Mouse (Mus musculus) MEL (cell line): ENCODE results near the gene Gm26566. TPM values are rescaled to one million over a fixed set of nuclear protein-coding genes. Genes with fewer than 3 reads are reported as not detected.

Experiments
- DNase-seq: peaks from one replicate; pipeline ENCODE4 v3.0.0; 2011; ENCODE audit warnings: low read depth, low spot score
- H3K27ac ChIP-seq: 2 replicates; pipeline ENCODE4 v1.5.1; 2012; ENCODE audit warnings: low read depth, mild to moderate bottlenecking, control low read depth, low read length, moderate library complexity; ENCODE audit not compliant: control insufficient read depth
- H3K27me3 ChIP-seq, 2 experiments: fragments of 150-350 bp in 1 of 2; sonication (generic) in 1 of 2; 2 replicates each; pipeline ENCODE4 v1.6.1; 2012; ENCODE audit warnings: low read length in 2 of 2, mild to moderate bottlenecking in 2 of 2, improper control_type of control experiment in 1 of 2, moderate library complexity in 1 of 2; ENCODE audit not compliant: insufficient read depth in 2 of 2, control insufficient read depth in 1 of 2
- H3K36me3 ChIP-seq, 2 experiments: 2 replicates each; pipeline ENCODE4 v1.6.1; 2012 to 2014; ENCODE audit warnings: low read length in 2 of 2, improper control_type of control experiment in 1 of 2, inconsistent platforms in 1 of 2, mild to moderate bottlenecking in 1 of 2; ENCODE audit not compliant: insufficient read depth in 2 of 2, control insufficient read depth in 1 of 2
- H3K4me1 ChIP-seq, 2 experiments: fragments of 150-350 bp in 1 of 2; sonication (generic) in 1 of 2; 2 replicates each; pipeline ENCODE4 v1.6.1; 2012; ENCODE audit warnings: low read length in 2 of 2, improper control_type of control experiment in 1 of 2, mild to moderate bottlenecking in 1 of 2; ENCODE audit not compliant: insufficient read depth in 2 of 2, control insufficient read depth in 1 of 2
- H3K4me3 ChIP-seq, 2 experiments: fragments of 150-350 bp in 1 of 2; sonication (generic) in 1 of 2; 2 replicates each; pipeline ENCODE4 v1.5.1; 2012; ENCODE audit warnings: low read depth in 2 of 2, low read length in 2 of 2, mild to moderate bottlenecking in 2 of 2, moderate library complexity in 2 of 2, control low read depth in 1 of 2, improper control_type of control experiment in 1 of 2; ENCODE audit not compliant: control insufficient read depth in 1 of 2, insufficient read depth in 1 of 2
- H3K79me2 ChIP-seq: 2 replicates; pipeline ENCODE4 v1.6.1; 2012; ENCODE audit warnings: mild to moderate bottlenecking, low read length, moderate library complexity; ENCODE audit not compliant: control insufficient read depth, poor library complexity, insufficient read depth
- H3K9ac ChIP-seq: 2 replicates; pipeline ENCODE4 v1.6.1; 2012; ENCODE audit warnings: low read depth, mild to moderate bottlenecking, control low read depth, low read length, moderate library complexity; ENCODE audit not compliant: control insufficient read depth, poor library complexity, severe bottlenecking
- H3K9me3 ChIP-seq: fragments of 150-350 bp; sonication (generic); replicated peaks from 2 replicates; pipeline ENCODE4 v1.6.1; 2012; ENCODE audit warnings: mild to moderate bottlenecking, low read length, improper control_type of control experiment, moderate library complexity; ENCODE audit not compliant: insufficient read depth
- CHD1 ChIP-seq: IDR thresholded peaks from 2 replicates; pipeline ENCODE4 v1.6.1; 2012; ENCODE audit warnings: low read depth, mild to moderate bottlenecking, inconsistent platforms, low read length, improper control_type of control experiment
- E2F4 ChIP-seq: IDR thresholded peaks from 2 replicates; pipeline ENCODE4 v1.6.1; 2011; ENCODE audit warnings: low read depth, low read length, improper control_type of control experiment, borderline replicate concordance
- GATA1 ChIP-seq: IDR thresholded peaks from 2 replicates; pipeline ENCODE4 v1.6.1; 2011; ENCODE audit warnings: low read depth, low read length, improper control_type of control experiment
- HCFC1 ChIP-seq: IDR thresholded peaks from 2 replicates; pipeline ENCODE4 v1.6.1; 2012; ENCODE audit warnings: low read depth, mild to moderate bottlenecking, inconsistent platforms, low read length, improper control_type of control experiment, moderate library complexity
- KAT2A ChIP-seq: conservative IDR thresholded peaks from 2 replicates; pipeline ENCODE4 v1.6.1; 2012; ENCODE audit warnings: low read depth, low read length, improper control_type of control experiment, inconsistent platforms
- MAFK ChIP-seq: IDR thresholded peaks from 2 replicates; pipeline ENCODE4 v1.6.1; 2011; ENCODE audit warnings: low read depth, mild to moderate bottlenecking, low read length, improper control_type of control experiment, borderline replicate concordance
- MAX ChIP-seq: IDR thresholded peaks from 2 replicates; pipeline ENCODE4 v1.6.1; 2011; ENCODE audit warnings: low read length, improper control_type of control experiment
- MYB ChIP-seq: IDR thresholded peaks from 2 replicates; pipeline ENCODE4 v1.6.1; 2011; ENCODE audit warnings: mild to moderate bottlenecking, low read depth, low read length, improper control_type of control experiment
- POLR2AphosphoS2 ChIP-seq: IDR thresholded peaks from 2 replicates; pipeline ENCODE4 v1.6.1; 2011; ENCODE audit warnings: low read length, improper control_type of control experiment
- POLR2AphosphoS5 ChIP-seq: IDR thresholded peaks from 2 replicates; pipeline ENCODE4 v1.6.1; 2012; ENCODE audit warnings: low read depth, borderline replicate concordance, mild to moderate bottlenecking, inconsistent platforms, low read length, moderate library complexity, mixed read lengths
- RCOR1 ChIP-seq: IDR thresholded peaks from 2 replicates; pipeline ENCODE4 v1.6.1; 2012; ENCODE audit warnings: low read depth, mild to moderate bottlenecking, inconsistent platforms, low read length, improper control_type of control experiment
- TBP ChIP-seq: IDR thresholded peaks from 2 replicates; pipeline ENCODE4 v1.8.0; 2011; ENCODE audit warnings: low read depth, low read length, improper control_type of control experiment
- USF1 ChIP-seq: IDR thresholded peaks from 2 replicates; pipeline ENCODE4 v1.6.1; 2014; ENCODE audit warnings: low read depth, mild to moderate bottlenecking, inconsistent platforms, low read length, improper control_type of control experiment, moderate library complexity
- ZMIZ1 ChIP-seq: IDR thresholded peaks from 2 replicates; pipeline ENCODE4 v1.6.1; 2012; ENCODE audit warnings: low read depth, mild to moderate bottlenecking, inconsistent platforms, low read length, improper control_type of control experiment, moderate library complexity
- ZNF384 ChIP-seq: IDR thresholded peaks from 2 replicates; pipeline ENCODE4 v1.6.1; 2012; ENCODE audit warnings: low read depth, mild to moderate bottlenecking, inconsistent platforms, low read length, improper control_type of control experiment
- polyA plus RNA-seq, 2 experiments: library from polyadenylated mRNA; stranded (reverse) in 1 of 2; unstranded in 1 of 2; fragments of >175 nt in 1 of 2; fragments of >200 nt in 1 of 2; gene quantifications; 2 replicates each; pipeline versions ENCODE4 v1.2.1 to v1.2.4; 2012; ENCODE audit warnings: low replicate concordance in 2 of 2, low read depth in 1 of 2; ENCODE audit not compliant: insufficient read length in 2 of 2, insufficient read depth in 1 of 2, missing spikeins in 1 of 2
- total RNA-seq: library from RNA; depleted of rRNA; stranded (reverse); fragments of 300-350 nt; gene quantifications from 2 replicates; pipeline ENCODE4 v1.2.3, GENCODE M21; 2012

Gm26566 gene
- total and polyA plus RNA-seq, 3 experiments, result 0.40 to 9.8 TPM; not detected in 1

DNA sequence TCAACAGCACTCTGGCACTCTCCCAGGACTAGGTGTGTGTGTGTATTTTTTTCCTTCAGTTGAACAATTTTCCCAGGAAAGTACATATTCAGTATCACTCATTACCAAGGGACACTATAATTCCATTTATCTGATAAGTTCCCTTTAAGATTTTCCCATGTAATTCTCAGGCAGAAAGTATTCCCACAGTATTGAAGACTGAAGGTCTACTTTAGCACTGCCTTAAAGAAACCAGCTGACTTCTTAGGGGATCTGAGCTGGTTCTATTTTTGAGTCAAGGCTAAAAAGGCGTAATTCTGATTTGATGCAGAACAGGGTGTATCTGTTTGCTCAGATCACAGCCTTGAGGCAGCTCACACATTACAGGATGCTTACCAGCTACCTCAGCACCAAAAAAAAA is 2.9 kb upstream of the Gm26566 start:
- no peaks in the 10 kb centered on the region for H3K27me3 ChIP-seq
- no peaks in the 10 kb centered on the region for H3K9me3 ChIP-seq
- H3K27ac ChIP-seq, result no peak overlapping the region
- H3K4me1 ChIP-seq, result peaks cover 14 to 15% of the 10 kb centered on the region in 2 experiments
- peaks cover 50% of the 10 kb centered on the region for H3K79me2 ChIP-seq
- no peak for TF ChIP-seq MYB
- TF ChIP-seq MAX, result no peak
- TF ChIP-seq CHD1, result no peak
- TF ChIP-seq ZMIZ1, result no peak
- no peak for TF ChIP-seq TBP
- no peak for TF ChIP-seq RCOR1
- no peak for TF ChIP-seq ZNF384
- TF ChIP-seq HCFC1, result no peak
- TF ChIP-seq E2F4, result no peak
- no peak for TF ChIP-seq USF1
- TF ChIP-seq KAT2A, result no peak
- TF ChIP-seq POLR2AphosphoS2, result no peak
- no peak for TF ChIP-seq GATA1
- no peak for TF ChIP-seq MAFK
- DNase-seq, result no peak
- H3K9ac ChIP-seq, result peak overlapping the region; percentile 24
- H3K36me3 ChIP-seq, result peaks cover 20 to 31% of the 10 kb centered on the region in 2 experiments; a peak in 3 of 4 replicates
- peak overlapping the region; percentile 36 to 98 for H3K4me3 ChIP-seq

DNA sequence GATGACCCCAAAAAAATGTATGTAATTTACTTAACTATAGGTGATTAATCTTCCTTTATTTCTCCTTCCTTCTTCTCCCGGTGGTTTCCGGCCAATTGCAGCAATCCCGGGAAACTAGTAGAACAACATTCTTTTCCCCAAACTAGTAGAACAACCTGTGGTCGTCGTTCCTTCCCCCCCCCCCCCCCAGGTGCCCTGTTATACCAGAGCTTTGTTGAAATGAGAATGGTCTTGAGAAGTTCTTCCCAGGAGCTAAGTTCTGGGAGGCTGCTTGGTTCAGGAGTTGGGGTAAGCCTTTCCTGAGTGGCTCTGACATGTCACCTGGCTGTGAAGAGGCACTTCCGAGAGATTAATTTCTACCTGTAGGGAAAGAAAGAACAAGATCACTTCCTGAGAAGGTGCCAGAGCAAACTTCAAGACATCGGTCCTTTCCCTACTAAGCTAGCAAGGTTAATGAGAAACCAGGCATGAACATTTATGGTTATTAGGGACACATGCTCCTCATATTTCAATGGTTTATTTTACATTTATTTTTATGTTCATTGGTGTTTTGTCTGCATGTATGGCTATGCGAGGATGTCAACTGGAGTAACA is 2.0 kb downstream of the Gm26566 start:
- DNase-seq, result no peak
- peaks cover 10 to 17% of the 10 kb centered on the region in 2 experiments; a peak in 3 of 4 replicates for H3K36me3 ChIP-seq
- no peak overlapping the region for H3K27ac ChIP-seq
- H3K9ac ChIP-seq, result no peak overlapping the region
- peaks cover 9 to 17% of the 10 kb centered on the region in 2 experiments for H3K4me1 ChIP-seq
- H3K27me3 ChIP-seq, result no peaks in the 10 kb centered on the region; a peak in 1 of 4 replicates
- no peaks in the 10 kb centered on the region for H3K9me3 ChIP-seq
- TF ChIP-seq POLR2AphosphoS2 (no peak), USF1 (no peak), POLR2AphosphoS5 (no peak), MAFK (no peak)
- H3K4me3 ChIP-seq, result no peak overlapping the region; a peak in 1 of 4 replicates
- H3K79me2 ChIP-seq, result peaks cover 31% of the 10 kb centered on the region
